Mouse (Mus musculus) layer of hippocampus, adult 8-10 months (tissue): ENCODE data around the gene Nanos3. TPM values are rescaled to one million over a fixed set of nuclear protein-coding genes. Genes with fewer than 3 reads are reported as not detected.

Source experiments
- DNase-seq, 2 experiments: peaks; one replicate each; pipeline ENCODE4 v3.0.0; 2022; ENCODE audit warnings: low spot score in 2 of 2
- microRNA-seq, 2 experiments: library from miRNA; unstranded; fragments of <30 nt; microRNA quantifications; one replicate each; pipeline ENCODE4 v1.2.0; 2022
- total RNA-seq, 4 experiments: library from RNA; stranded (reverse); gene quantifications; 2 replicates each; pipeline ENCODE4 v1.2.4; 2022

Nanos3 gene
- total RNA-seq, 4 experiments from 2014 or later = 1.0 to 3.7 (median 2.8) TPM

- no peak for DNase-seq
These were observed 57.7 kb downstream of the Nanos3 start for GRCm38 (mm10) chr8:84127202-84127901.

- no peak for DNase-seq
These were observed 58.3 kb downstream of the Nanos3 start for GRCm38 (mm10) chr8:84126742-84127141.

GRCm38 (mm10) chr8:84125656-84126055 lies 59.4 kb downstream of the Nanos3 start, which contains the start of gene Podnl1:
Gene Podnl1 (plus strand): TSS chr8:84125989.
- DNase-seq = no peak

Small RNA genes lying within 50 kb of the gene (microRNA-seq; reads per million reads assigned to microRNA genes)
- gene Gm25110 = 0 reads per million in 2 experiments
- gene Mir181c = 856 to 1,473 reads per million in 2 experiments
- gene Mir181d = 1,387 to 1,589 reads per million in 2 experiments
- 11,768 to 16,410 reads per million in 2 experiments for gene Mir23a
- 0 reads per million in 2 experiments for gene Mir24-2
- 125 to 184 reads per million in 2 experiments for gene Mir27a
- 0 reads per million in 2 experiments for gene Mir3074-2

Other genes with a start within 250 kb of the Nanos3 start
- gene Gm10644, start 230.0 kb downstream of the Nanos3 start, total RNA-seq = 1 to 10 TPM in 1 of 4 experiments, under 1 TPM in 3; 0.22 to 1.1 (median 0.66) TPM
- gene Asf1b, start 229.7 kb downstream of the Nanos3 start, total RNA-seq = 1 to 10 TPM in 1 of 4 experiments, under 1 TPM in 3; 0.63 to 1.1 (median 0.75) TPM
- gene Prkaca, start 212.2 kb downstream of the Nanos3 start, total RNA-seq = 100 to 1,000 TPM; 246 to 260 (median 252) TPM
- gene Samd1, start 187.5 kb downstream of the Nanos3 start, total RNA-seq = 10 to 100 TPM; 37.6 to 42.8 (median 40.0) TPM
- under 1 TPM in 1 of 4 experiments, not detected in 3; 0.39 TPM for gene 1700067K01Rik, start 183.7 kb downstream of the Nanos3 start, total RNA-seq
- 1 to 10 TPM; 1.0 to 2.3 (median 1.5) TPM for gene 2210011C24Rik, start 173.0 kb downstream of the Nanos3 start, total RNA-seq
- 1 to 10 TPM; 3.3 to 5.0 (median 4.2) TPM for gene Palm3, start 163.7 kb downstream of the Nanos3 start, total RNA-seq
- gene Il27ra, start 142.6 kb downstream of the Nanos3 start, total RNA-seq = 1 to 10 TPM; 1.5 to 2.7 (median 1.8) TPM
- gene Rln3, start 140.2 kb downstream of the Nanos3 start, total RNA-seq = not detected
- 1 to 10 TPM; 3.4 to 7.1 (median 5.4) TPM for gene Gm10643, start 120.1 kb downstream of the Nanos3 start, total RNA-seq
- gene Rfx1, start 118.4 kb downstream of the Nanos3 start, total RNA-seq = 10 to 100 TPM; 24.6 to 34.1 (median 28.3) TPM
- gene Dcaf15, start 80.4 kb downstream of the Nanos3 start, total RNA-seq = 10 to 100 TPM; 18.9 to 21.6 (median 19.3) TPM
- not detected for gene Podnl1, start 59.2 kb downstream of the Nanos3 start, total RNA-seq
- 10 to 100 TPM; 54.1 to 61.7 (median 57.8) TPM for gene Cc2d1a, start 37.3 kb downstream of the Nanos3 start, total RNA-seq
- 1 to 10 TPM; 2.1 to 3.5 (median 2.6) TPM for gene 4930432K21Rik, start 37.2 kb downstream of the Nanos3 start, total RNA-seq
- gene Zswim4, start 51.8 kb upstream of the Nanos3 start, total RNA-seq = 10 to 100 TPM; 15.1 to 17.6 (median 16.6) TPM
- 100 to 1,000 TPM in 2 of 4 experiments, 10 to 100 TPM in 2; 94.5 to 137 (median 106) TPM for gene D8Ertd738e, start 64.5 kb upstream of the Nanos3 start, total RNA-seq
- gene Mri1, start 72.1 kb upstream of the Nanos3 start, total RNA-seq = 10 to 100 TPM; 17.8 to 25.8 (median 20.0) TPM
- gene Ccdc130, start 85.2 kb upstream of the Nanos3 start, total RNA-seq = 10 to 100 TPM; 22.7 to 30.9 (median 27.0) TPM
- 100 to 1,000 TPM; 181 to 224 (median 200) TPM for gene Cacna1a, start 203.2 kb upstream of the Nanos3 start, total RNA-seq